Mouse (Mus musculus): ENCODE measurements at regions not wholly inside any gene's neighbourhood (a gene's known extent, or its start where the extent isn't known, plus 50 kb on each side); places are given as distances from the start of the nearest gene placed in this dataset.

- CTCF ChIA-PET: no interaction called here
Observed at GRCm38 (mm10) chr1:184605666-184606065, 126.8 kb downstream of the Hlx start.

- CTCF ChIA-PET: no interaction called here
Observed at GRCm38 (mm10) chr1:184603136-184603535, 129.3 kb downstream of the Hlx start.

GRCm38 (mm10) chr1:184595449-184595848 lies 137.0 kb downstream of the Hlx start:
- CTCF ChIA-PET: no interaction called here

DNA sequence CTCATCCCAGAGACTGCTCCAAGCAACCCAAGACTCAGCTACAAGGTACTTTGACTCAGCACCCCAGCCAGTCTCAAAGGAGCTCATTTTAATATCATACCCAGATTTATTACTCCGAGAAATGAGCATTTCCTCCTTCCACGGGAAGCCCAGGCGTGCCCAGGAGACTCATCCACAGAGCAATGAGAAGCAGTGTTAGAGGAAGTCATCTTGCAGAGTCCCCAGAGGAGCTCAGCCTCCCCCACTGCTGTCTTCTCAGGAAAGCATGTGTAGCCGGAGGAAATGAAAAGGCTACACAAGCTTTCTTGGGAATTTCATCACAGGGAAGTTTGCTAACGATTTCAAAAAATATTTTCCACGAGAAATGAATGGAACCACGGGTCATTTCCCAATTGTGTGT lies 141.8 kb downstream of the Hlx start:
- CTCF ChIA-PET: no interaction called here

GRCm38 (mm10) chr1:184589277-184589676 lies 143.1 kb downstream of the Hlx start:
- CTCF ChIA-PET: no interaction called here

DNA sequence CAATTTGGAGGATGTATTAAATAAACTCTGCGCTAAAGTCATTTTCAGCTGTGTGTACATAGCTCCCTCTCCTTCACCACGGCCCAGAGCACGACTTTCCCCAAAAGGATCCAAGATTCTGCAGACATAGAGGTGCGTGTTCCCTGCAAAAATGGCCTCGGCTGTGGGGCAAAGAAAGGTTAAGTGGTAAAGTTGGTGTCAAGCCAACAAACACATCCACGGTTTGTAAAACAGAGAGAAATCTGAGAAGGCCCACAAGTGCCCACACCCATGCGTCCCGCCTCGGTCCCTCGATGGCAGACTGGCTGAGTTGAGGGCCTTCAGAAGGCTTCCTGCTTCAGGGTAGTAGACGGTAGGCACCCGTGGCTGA lies 147.9 kb downstream of the Hlx start:
- CTCF ChIA-PET: no interaction called here

GRCm38 (mm10) chr1:184583751-184584504 lies 148.5 kb downstream of the Hlx start:
- CTCF ChIA-PET: no interaction called here

- CTCF ChIA-PET: no interaction called here
Observed at GRCm38 (mm10) chr1:184579475-184579874, 152.9 kb downstream of the Hlx start.

- CTCF ChIA-PET: no interaction called here
Observed at GRCm38 (mm10) chr1:184576527-184576926, 155.9 kb downstream of the Hlx start.

- CTCF ChIA-PET: no interaction called here
Observed at GRCm38 (mm10) chr1:184573325-184573724, 159.1 kb downstream of the Hlx start.

GRCm38 (mm10) chr1:184570681-184571080 lies 161.7 kb downstream of the Hlx start:
- CTCF ChIA-PET: interaction anchor here (0.6 kb wide), 2 partner anchors 206 to 1259 kb away, joined by 3 to 4 read pairs; no protein-coding TSS in a partner anchor

GRCm38 (mm10) chr1:184562926-184563325 lies 169.5 kb downstream of the Hlx start:
- CTCF ChIA-PET: no interaction called here

- CTCF ChIA-PET: no interaction called here
Observed at GRCm38 (mm10) chr1:184562239-184562638, 170.2 kb downstream of the Hlx start.

DNA sequence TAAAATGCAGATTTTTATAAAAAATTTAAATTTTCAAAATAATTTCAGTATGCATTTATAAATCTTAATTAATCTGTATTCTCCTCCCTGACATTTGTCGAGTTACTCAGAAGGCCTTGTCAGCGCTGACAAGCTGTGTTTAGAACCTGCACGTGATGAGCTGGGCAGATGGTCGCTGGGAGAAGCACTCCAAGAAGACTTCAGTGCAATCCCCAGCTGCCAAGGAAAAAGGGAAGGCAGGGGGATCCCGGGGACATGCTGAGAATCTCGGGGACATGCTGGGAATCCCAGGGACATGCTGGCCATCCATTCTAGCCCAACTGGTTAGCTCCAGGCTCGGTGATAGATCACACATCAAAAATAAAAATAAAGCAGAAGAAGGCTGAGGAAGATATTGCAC lies 172.9 kb downstream of the Hlx start:
- CTCF ChIA-PET: no interaction called here

DNA sequence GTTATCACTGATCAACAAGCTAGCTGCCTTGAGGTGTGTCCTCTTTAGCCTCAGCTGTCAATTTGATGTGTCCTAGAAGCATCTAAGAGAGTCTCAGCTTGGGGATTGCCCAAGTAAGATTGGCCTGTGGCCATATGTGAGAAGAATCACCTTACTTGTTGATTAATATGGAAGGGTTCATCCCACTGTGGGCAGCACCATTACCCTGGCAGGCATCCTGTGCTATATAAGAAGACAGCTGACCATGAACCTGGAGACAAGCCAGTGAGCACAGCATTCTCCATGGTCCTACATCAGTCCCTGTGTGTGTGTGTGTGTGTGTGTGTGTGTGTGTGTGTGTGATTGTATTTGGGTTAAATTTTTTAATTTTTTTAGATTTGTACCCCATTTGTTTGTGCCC lies 178.6 kb downstream of the Hlx start:
- CTCF ChIA-PET: no interaction called here

- CTCF ChIA-PET: no interaction called here
Observed at GRCm38 (mm10) chr1:184550491-184550890, 181.9 kb downstream of the Hlx start.

DNA sequence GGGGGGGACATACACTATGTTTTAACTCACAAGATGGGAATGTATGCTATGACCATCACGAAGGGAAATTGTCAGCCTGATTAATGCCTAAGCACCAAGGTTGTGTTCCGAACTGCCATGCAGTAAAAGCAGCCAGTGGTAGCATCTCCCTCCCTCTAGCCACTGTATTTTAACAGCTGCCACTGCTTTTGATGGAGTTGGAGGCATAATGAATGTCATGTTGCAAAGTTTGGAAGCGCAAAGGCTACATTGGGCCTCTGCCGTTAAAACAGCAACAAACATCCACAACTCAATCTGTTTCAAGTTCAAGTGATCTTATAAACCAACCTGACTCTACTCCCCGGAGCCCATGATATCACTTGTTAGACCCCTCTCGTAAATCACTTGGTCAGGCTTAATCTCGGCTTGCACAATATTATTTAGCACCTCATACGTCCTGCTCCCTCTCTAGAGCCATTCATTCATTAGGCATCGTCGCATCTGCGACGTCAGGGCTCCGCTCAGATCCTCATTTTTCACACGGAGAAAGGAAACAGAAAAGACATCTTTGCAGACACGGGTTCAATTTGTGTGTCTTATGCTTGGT lies 184.7 kb downstream of the Hlx start:
- CTCF ChIA-PET: no interaction called here

DNA sequence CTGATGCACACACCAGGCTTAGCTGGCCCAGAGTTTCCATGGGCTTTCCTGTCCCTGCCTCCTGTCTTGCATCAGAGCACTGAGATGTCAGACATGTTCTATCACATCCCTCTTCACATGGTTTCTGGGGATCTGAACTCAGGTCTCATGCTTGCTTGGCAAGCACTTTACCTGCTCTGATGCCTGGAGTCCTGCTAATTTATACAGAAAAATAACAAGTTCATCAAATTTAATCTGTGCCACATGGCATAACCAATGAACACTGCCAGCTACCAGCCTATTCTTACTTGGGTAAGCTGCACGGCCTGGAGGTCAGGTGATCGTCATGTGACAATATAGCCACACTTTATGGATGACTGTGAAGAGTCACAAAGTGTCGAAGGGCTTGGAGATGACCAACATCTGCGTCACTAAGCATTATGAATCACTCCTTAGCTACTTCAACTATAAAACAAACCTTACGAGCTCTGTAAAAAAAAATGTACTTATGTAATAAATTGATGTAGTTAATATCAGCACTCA lies 186.2 kb downstream of the Hlx start:
- CTCF ChIA-PET: no interaction called here

DNA sequence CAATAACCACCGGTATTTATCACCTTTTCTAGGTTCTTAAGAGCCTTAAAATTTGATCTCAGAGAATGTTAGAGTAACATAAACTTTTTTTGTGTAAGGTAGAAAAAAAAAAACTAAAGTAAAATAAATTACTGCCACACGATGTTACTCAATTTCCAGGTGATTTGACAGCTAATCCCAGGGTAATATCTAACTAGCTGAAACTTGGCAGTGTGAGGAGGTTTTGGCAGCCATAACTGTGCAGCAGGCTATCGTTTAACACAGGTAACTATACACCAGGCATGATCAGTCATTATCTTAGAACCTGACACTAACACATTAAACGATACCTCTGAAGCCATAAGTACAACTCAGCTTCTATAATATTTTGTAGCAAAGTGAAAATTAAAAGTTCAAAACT lies 187.3 kb downstream of the Hlx start:
- CTCF ChIA-PET: interaction anchor here (0.6 kb wide), 1 partner anchor 15 kb away, joined by 13 read pairs; no protein-coding TSS in a partner anchor

DNA sequence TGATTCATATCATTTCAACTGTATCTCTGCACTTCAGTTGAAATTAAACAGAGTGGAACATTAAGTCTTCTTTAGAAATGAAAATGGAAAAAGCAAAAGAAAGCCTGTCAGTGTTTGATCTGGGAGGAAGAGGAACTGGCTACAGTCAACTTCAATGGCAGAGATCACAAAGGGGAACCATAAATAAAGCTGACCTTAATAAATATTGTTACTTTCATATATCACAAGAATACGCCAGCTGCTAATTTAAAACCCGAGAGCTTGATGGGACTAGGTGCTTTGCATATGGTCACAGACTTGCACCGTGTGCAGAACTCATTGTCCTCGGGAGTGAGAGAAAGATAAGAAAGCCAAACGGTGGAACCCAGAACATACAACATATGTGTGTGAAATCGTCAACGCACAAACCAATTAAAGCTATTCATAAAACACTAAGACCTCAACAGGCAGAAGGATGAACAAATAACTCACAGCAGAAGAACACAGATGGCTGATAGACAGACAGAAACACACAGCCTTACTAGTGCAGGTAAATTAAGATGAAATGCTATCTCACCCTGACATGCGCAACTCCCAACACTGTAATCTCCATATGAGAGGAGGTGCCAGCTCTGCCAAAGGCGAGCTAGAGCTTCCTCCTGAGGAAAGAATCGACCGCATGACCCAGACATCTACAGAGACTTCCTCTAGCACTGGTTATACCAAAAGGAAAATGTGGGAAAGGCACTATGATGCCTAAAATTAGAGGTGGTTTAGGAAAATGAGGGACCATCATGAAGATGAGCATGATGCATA lies 189.9 kb downstream of the Hlx start:
- CTCF ChIA-PET: no interaction called here

- CTCF ChIA-PET: no interaction called here
Observed at GRCm38 (mm10) chr1:184539818-184540217, 192.6 kb downstream of the Hlx start.

GRCm38 (mm10) chr1:184536311-184537200 lies 195.9 kb downstream of the Hlx start:
- CTCF ChIA-PET: interaction anchor here (0.6 kb wide), 1 partner anchor 51 kb away, joined by 4 read pairs; no protein-coding TSS in a partner anchor

All from spleen, embryonic (tissue).